Mouse (Mus musculus): ENCODE measurements around the gene Prss8. TPM values are rescaled to one million over a fixed set of nuclear protein-coding genes. Genes with fewer than 3 reads are reported as not detected.

Gene Prss8
- total RNA-seq, 2 experiments from 2014 or later, result 1.7 to 1.8 TPM

- no peak for DNase-seq (ENCODE audit: low spot score in 2 of 2)
Observed at GRCm38 (mm10) chr7:127930636-127931035, 732 bp upstream of the Prss8 start.

GRCm38 (mm10) chr7:127928596-127928995, 1.3 kb downstream of the Prss8 start:
- no peak for DNase-seq (ENCODE audit: low spot score in 2 of 2)

- no peak for DNase-seq (ENCODE audit: low spot score in 2 of 2)
Observed at GRCm38 (mm10) chr7:127927726-127928125, 2.2 kb downstream of the Prss8 start.

GRCm38 (mm10) chr7:127926846-127927245, 3.1 kb downstream of the Prss8 start:
- DNase-seq (ENCODE audit: low spot score in 2 of 2), result no peak

- DNase-seq (ENCODE audit: low spot score in 2 of 2), result no peak
Observed at GRCm38 (mm10) chr7:127926066-127926465, 3.8 kb downstream of the Prss8 start.

- no peak for DNase-seq (ENCODE audit: low spot score in 2 of 2)
Observed at GRCm38 (mm10) chr7:127925252-127925651, 4.7 kb downstream of the Prss8 start.

GRCm38 (mm10) chr7:127923714-127924113, 6.2 kb downstream of the Prss8 start:
- DNase-seq (ENCODE audit: low spot score in 2 of 2), result no peak

- DNase-seq (ENCODE audit: low spot score in 2 of 2), result no peak
Observed at GRCm38 (mm10) chr7:127922451-127923275, 7.2 kb downstream of the Prss8 start.

GRCm38 (mm10) chr7:127921516-127921915, 8.4 kb downstream of the Prss8 start:
- DNase-seq (ENCODE audit: low spot score in 2 of 2), result no peak

GRCm38 (mm10) chr7:127919290-127919689, 10.6 kb downstream of the Prss8 start:
- DNase-seq (ENCODE audit: low spot score in 2 of 2), result peak in 1 of 2 experiments; percentile 38

- no peak for DNase-seq (ENCODE audit: low spot score in 2 of 2)
Observed at GRCm38 (mm10) chr7:127918203-127918602, 11.7 kb downstream of the Prss8 start.

GRCm38 (mm10) chr7:127915293-127915692, 14.6 kb downstream of the Prss8 start:
- no peak for DNase-seq (ENCODE audit: low spot score in 2 of 2)

- DNase-seq (ENCODE audit: low spot score in 2 of 2), result no peak
Observed at GRCm38 (mm10) chr7:127912938-127913337, 17.0 kb downstream of the Prss8 start.

GRCm38 (mm10) chr7:127912190-127912871, 17.6 kb downstream of the Prss8 start, which contains the start of gene Kat8:
Gene Kat8, plus strand, starts transcription at chr7:127912516.
- DNase-seq (ENCODE audit: low spot score in 2 of 2), result peak; percentile 78 to 82

GRCm38 (mm10) chr7:127908656-127909055, 21.2 kb downstream of the Prss8 start:
- no peak for DNase-seq (ENCODE audit: low spot score in 2 of 2)

- DNase-seq (ENCODE audit: low spot score in 2 of 2), result no peak
Observed at GRCm38 (mm10) chr7:127907939-127908338, 22.0 kb downstream of the Prss8 start.

GRCm38 (mm10) chr7:127903971-127904796, 25.7 kb downstream of the Prss8 start, which contains the start of gene Bckdk:
Gene Bckdk, plus strand, starts transcription at chr7:127904082.
- DNase-seq (ENCODE audit: low spot score in 2 of 2), result peak; percentile 81 to 86

GRCm38 (mm10) chr7:127901772-127902171, 28.1 kb downstream of the Prss8 start:
- no peak for DNase-seq (ENCODE audit: low spot score in 2 of 2)

GRCm38 (mm10) chr7:127899997-127900396, 29.9 kb downstream of the Prss8 start:
- DNase-seq (ENCODE audit: low spot score in 2 of 2), result no peak

- no peak for DNase-seq (ENCODE audit: low spot score in 2 of 2)
Observed at GRCm38 (mm10) chr7:127898179-127898956, 31.5 kb downstream of the Prss8 start.

GRCm38 (mm10) chr7:127897542-127897941, 32.4 kb downstream of the Prss8 start:
- DNase-seq (ENCODE audit: low spot score in 2 of 2), result no peak

All from layer of hippocampus, postnatal 10 days (tissue).